Mouse (Mus musculus): ENCODE measurements around the gene Sds. TPM values are rescaled to one million over a fixed set of nuclear protein-coding genes. Genes with fewer than 3 reads are reported as not detected.

Sds gene
- polyA plus RNA-seq, 1 experiment from 2014 or later: not detected

DNA sequence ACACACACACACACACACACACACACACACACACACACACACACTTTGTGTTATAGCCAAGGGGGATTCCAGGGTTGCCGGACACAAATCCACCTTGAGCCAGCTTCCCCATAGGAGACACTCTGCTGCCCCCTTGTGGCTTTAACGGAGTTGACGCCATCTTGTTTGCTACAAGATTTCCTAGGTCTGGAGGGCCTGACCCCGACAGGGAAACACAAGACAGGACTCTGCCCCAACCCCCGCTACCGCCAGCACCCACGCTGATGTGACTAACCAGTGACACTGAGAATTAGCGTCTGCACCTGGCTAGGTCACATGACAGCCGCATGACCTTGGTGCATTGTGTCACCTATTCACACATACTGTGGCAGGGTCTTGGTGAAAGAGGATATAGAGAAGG lies 18.7 kb upstream of the Sds start:
- H3K27ac ChIP-seq (ENCODE audit: low read length): no peak overlapping the region

DNA sequence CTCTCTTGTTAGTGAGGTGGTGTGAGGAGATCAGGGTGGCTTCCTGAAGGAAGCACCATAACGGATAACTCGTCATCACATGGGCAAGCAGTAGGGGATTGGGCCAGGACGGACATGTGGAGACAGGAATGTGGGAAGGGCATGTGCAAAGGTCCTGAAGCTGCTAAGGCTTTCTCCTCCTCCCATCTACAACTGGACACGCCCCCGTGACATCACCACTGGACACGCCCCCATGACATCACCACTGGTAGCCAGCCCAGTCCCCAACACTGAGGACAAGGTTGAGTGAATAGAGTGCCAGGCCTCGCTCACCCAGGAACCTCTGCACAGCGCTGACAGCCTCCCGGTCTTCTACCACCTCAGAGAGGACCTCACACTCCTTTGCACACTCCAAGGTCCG lies 17.2 kb upstream of the Sds start:
- Histone ChIP-seq H3K27me3 (ENCODE audit: control insufficient read depth, insufficient read depth, low read depth, low read length) (peaks cover 10% of the 10 kb centered on the region; the same call in 1 of the 2 replicates), H3K4me3 (ENCODE audit: low read depth, low read length) (no peak overlapping the region), H3K9me3 (replicated peaks; ENCODE audit: control insufficient read depth, low read length, poor library complexity, severe bottlenecking) (no peaks in the 10 kb centered on the region), H3K4me1 (ENCODE audit: control insufficient read depth, insufficient read depth, low read length) (no peaks in the 10 kb centered on the region), H3K27ac (ENCODE audit: low read length) (no peak overlapping the region), H3K4me2 (ENCODE audit: low read length) (no peak overlapping the region), H3K9ac (ENCODE audit: low read depth, low read length) (no peak overlapping the region), H3K36me3 (ENCODE audit: control insufficient read depth, insufficient read depth, low read length) (no peaks in the 10 kb centered on the region)
- no peak for ATAC-seq
- WGBS: 86% methylated on average over 10 of the region's 10 CpGs

More for the DNA sequence above, 18.7 kb upstream of the Sds start:
- Histone ChIP-seq H3K9ac (ENCODE audit: low read depth, low read length) (no peak overlapping the region), H3K9me3 (replicated peaks; ENCODE audit: control insufficient read depth, low read length, poor library complexity, severe bottlenecking) (no peaks in the 10 kb centered on the region), H3K4me3 (ENCODE audit: low read depth, low read length) (no peak overlapping the region), H3K4me1 (ENCODE audit: control insufficient read depth, insufficient read depth, low read length) (no peaks in the 10 kb centered on the region), H3K36me3 (ENCODE audit: control insufficient read depth, insufficient read depth, low read length) (no peaks in the 10 kb centered on the region), H3K27me3 (ENCODE audit: control insufficient read depth, insufficient read depth, low read depth, low read length) (peaks cover 10% of the 10 kb centered on the region; the same call in 1 of the 2 replicates), H3K4me2 (ENCODE audit: low read length) (no peak overlapping the region)
- WGBS: 5% methylated on average over 9 of the region's 9 CpGs
- ATAC-seq: no peak

DNA sequence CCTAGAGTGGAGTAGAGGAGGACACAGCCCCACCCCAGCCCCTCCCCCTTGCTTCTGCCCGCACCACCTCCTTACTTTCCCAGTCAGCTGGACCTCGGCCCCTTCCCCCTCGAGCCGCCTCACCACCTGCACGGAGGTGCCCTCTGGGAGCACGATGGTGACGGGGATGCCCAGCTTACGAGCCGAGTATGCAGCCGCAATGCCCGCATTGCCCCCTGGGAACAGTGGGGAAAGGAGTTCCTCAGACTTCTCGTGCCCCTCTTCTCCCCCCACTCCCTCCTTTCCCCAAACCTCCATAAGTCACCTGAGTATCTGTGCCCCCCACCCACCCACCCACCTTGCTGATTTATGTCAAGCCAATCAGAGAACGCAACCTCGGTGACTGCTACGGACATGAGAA lies 14.4 kb upstream of the Sds start:
- Histone ChIP-seq H3K4me2 (ENCODE audit: low read length) (no peak overlapping the region), H3K27me3 (ENCODE audit: control insufficient read depth, insufficient read depth, low read depth, low read length) (0 out of 2 replicates have a peak, but pooled peaks cover 4% of the 10 kb centered on the region), H3K9ac (ENCODE audit: low read depth, low read length) (no peak overlapping the region), H3K9me3 (replicated peaks; ENCODE audit: control insufficient read depth, low read length, poor library complexity, severe bottlenecking) (no peaks in the 10 kb centered on the region), H3K4me3 (ENCODE audit: low read depth, low read length) (no peak overlapping the region), H3K4me1 (ENCODE audit: control insufficient read depth, insufficient read depth, low read length) (no peaks in the 10 kb centered on the region), H3K36me3 (ENCODE audit: control insufficient read depth, insufficient read depth, low read length) (no peaks in the 10 kb centered on the region), H3K27ac (ENCODE audit: low read length) (no peak overlapping the region)
- WGBS: 69% methylated on average over 15 of the region's 15 CpGs
- ATAC-seq: no peak

DNA sequence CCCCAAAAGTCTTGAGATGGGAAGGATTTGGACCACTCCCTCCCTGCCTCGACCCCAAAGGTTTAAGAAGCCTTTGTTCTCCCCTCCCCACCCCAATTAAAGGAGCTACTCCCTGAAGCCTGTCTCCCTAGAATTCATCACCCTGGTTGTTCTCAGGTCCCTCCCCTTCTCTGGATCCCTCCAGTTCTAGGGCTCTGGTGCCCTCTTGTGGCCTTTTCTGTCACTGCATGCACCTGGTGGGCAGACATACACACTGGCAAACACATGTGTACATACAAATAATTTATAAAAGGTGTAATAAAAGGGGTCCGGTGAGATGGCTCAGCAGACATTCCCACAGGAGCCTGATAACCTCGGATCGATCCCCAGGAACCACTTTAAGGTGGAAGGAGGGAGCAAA lies 12.0 kb upstream of the Sds start:
- H3K9ac ChIP-seq (ENCODE audit: low read depth, low read length): no peak overlapping the region
- H3K4me3 ChIP-seq (ENCODE audit: low read depth, low read length): no peak overlapping the region
- H3K36me3 ChIP-seq (ENCODE audit: control insufficient read depth, insufficient read depth, low read length): no peaks in the 10 kb centered on the region
- no peak overlapping the region for H3K27ac ChIP-seq (ENCODE audit: low read length)
- WGBS: 80% methylated on average over 4 of the region's 4 CpGs
- no peak overlapping the region for H3K4me2 ChIP-seq (ENCODE audit: low read length)
- H3K9me3 ChIP-seq (replicated peaks; ENCODE audit: control insufficient read depth, low read length, poor library complexity, severe bottlenecking): no peaks in the 10 kb centered on the region
- 0 out of 2 replicates have a peak, but pooled peaks cover 8% of the 10 kb centered on the region for H3K27me3 ChIP-seq (ENCODE audit: control insufficient read depth, insufficient read depth, low read depth, low read length)
- no peak for ATAC-seq
- no peaks in the 10 kb centered on the region for H3K4me1 ChIP-seq (ENCODE audit: control insufficient read depth, insufficient read depth, low read length)

DNA sequence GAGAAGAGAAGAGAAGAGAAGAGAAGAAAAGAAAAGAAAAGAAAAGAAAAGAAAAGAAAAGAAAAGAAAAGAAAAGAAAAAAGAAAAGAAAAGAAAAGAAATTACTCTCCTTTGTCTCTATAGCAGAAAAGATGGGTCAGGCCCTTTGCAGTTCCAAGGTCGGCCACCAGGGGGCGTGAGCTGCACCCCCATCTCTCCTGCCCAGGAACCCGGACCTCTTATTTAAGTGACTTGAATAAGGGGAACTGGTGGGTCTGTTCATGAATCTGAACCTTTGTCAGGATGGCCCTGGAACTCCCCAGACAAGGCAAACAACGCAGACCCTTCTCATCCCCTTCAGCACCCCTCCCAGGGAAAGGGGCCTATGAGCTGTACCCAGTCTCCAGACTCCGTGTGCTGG lies 11.3 kb upstream of the Sds start:
- no peak for ATAC-seq
- WGBS: 41% methylated on average over 5 of the region's 5 CpGs

DNA sequence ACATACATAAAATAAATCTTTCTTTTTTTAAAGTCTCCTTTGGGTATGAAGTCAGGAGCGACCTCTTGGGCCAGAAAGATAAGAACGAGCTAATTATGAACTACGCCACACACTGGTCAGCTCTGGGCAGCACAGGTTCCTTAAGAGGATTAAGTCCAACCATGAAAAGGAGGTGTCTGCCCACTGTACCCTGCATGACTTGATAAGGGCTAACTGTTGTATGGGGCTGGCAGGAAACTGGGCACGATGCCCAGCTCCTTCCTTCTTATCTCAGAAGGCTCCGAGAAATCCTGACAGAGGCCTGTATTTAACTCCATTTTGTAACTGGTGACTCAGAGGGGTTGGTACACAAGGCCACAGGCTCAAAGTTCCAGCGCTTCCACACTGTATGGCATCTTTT lies 10.5 kb upstream of the Sds start:
- no peak for ATAC-seq

More for the DNA sequence above, 11.3 kb upstream of the Sds start:
- no peak overlapping the region for H3K27ac ChIP-seq (ENCODE audit: low read length)
- no peaks in the 10 kb centered on the region for H3K4me1 ChIP-seq (ENCODE audit: control insufficient read depth, insufficient read depth, low read length)
- no peaks in the 10 kb centered on the region for H3K9me3 ChIP-seq (replicated peaks; ENCODE audit: control insufficient read depth, low read length, poor library complexity, severe bottlenecking)
- H3K4me2 ChIP-seq (ENCODE audit: low read length): no peak overlapping the region
- H3K9ac ChIP-seq (ENCODE audit: low read depth, low read length): no peak overlapping the region
- H3K36me3 ChIP-seq (ENCODE audit: control insufficient read depth, insufficient read depth, low read length): no peaks in the 10 kb centered on the region
- H3K27me3 ChIP-seq (ENCODE audit: control insufficient read depth, insufficient read depth, low read depth, low read length): 0 out of 2 replicates have a peak, but pooled peaks cover 8% of the 10 kb centered on the region
- no peak overlapping the region for H3K4me3 ChIP-seq (ENCODE audit: low read depth, low read length)

DNA sequence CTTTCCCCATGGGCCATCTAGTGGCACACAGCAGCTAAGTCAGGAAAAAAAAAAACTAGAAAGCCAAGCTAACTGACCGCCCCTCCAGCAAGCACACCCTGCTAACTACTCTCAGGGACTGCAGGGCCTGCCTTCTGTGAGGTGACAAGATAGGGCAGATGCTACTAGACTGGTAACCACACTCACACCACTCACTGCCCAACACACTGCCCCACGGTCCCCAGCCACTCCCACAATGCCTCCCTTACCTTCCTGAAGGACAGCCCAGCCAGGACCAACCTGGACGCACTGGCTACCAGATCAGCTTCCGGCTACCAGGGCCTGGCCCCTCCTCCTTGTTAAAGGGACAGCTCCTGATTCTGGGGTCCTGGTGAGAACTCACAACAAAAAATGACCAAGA lies 9.3 kb upstream of the Sds start:
- 0 out of 2 replicates have a peak, but pooled peaks cover 8% of the 10 kb centered on the region for H3K27me3 ChIP-seq (ENCODE audit: control insufficient read depth, insufficient read depth, low read depth, low read length)
- no peaks in the 10 kb centered on the region for H3K4me1 ChIP-seq (ENCODE audit: control insufficient read depth, insufficient read depth, low read length)
- H3K4me2 ChIP-seq (ENCODE audit: low read length): peak overlapping the region; percentile 38
- WGBS: 3% methylated on average over 4 of the region's 4 CpGs
- H3K4me3 ChIP-seq (ENCODE audit: low read depth, low read length): peak overlapping the region; percentile 26
- H3K9me3 ChIP-seq (replicated peaks; ENCODE audit: control insufficient read depth, low read length, poor library complexity, severe bottlenecking): no peaks in the 10 kb centered on the region
- ATAC-seq: no peak
- no peak overlapping the region for H3K27ac ChIP-seq (ENCODE audit: low read length)
- H3K9ac ChIP-seq (ENCODE audit: low read depth, low read length): peak overlapping the region; percentile 21; the same call in 1 of the 2 replicates
- no peaks in the 10 kb centered on the region for H3K36me3 ChIP-seq (ENCODE audit: control insufficient read depth, insufficient read depth, low read length)

More for the DNA sequence above, 10.5 kb upstream of the Sds start:
- Histone ChIP-seq H3K9me3 (replicated peaks; ENCODE audit: control insufficient read depth, low read length, poor library complexity, severe bottlenecking) (no peaks in the 10 kb centered on the region), H3K4me1 (ENCODE audit: control insufficient read depth, insufficient read depth, low read length) (no peaks in the 10 kb centered on the region), H3K36me3 (ENCODE audit: control insufficient read depth, insufficient read depth, low read length) (no peaks in the 10 kb centered on the region), H3K4me3 (ENCODE audit: low read depth, low read length) (no peak overlapping the region), H3K27me3 (ENCODE audit: control insufficient read depth, insufficient read depth, low read depth, low read length) (0 out of 2 replicates have a peak, but pooled peaks cover 8% of the 10 kb centered on the region), H3K4me2 (ENCODE audit: low read length) (no peak overlapping the region), H3K9ac (ENCODE audit: low read depth, low read length) (no peak overlapping the region), H3K27ac (ENCODE audit: low read length) (no peak overlapping the region)
- 59% methylated on average over 6 of the region's 6 CpGs for WGBS

DNA sequence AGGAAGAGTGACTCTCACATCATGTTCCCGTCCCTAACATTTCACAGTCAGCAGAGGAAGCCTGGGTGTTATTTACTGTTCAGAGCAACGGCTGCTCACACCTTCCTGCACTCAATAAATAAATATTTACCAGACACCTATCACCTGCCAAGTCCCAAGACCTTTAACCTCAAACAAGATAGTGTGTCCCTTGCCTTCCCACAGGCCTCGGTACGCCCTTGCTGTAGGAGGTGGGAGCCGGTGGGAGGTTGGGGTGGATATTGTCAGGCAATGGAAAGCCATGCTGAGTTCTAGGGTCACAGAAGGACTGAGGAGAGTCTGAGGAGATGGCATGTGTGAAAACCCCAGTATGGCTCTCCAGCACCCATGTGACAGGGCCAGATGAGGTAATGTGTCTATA lies 8.0 kb upstream of the Sds start:
- no peak overlapping the region for H3K27ac ChIP-seq (ENCODE audit: low read length)
- no peak for ATAC-seq
- no peaks in the 10 kb centered on the region for H3K9me3 ChIP-seq (replicated peaks; ENCODE audit: control insufficient read depth, low read length, poor library complexity, severe bottlenecking)
- H3K9ac ChIP-seq (ENCODE audit: low read depth, low read length): no peak overlapping the region
- H3K4me1 ChIP-seq (ENCODE audit: control insufficient read depth, insufficient read depth, low read length): no peaks in the 10 kb centered on the region
- no peak overlapping the region for H3K4me2 ChIP-seq (ENCODE audit: low read length)
- no peak overlapping the region for H3K4me3 ChIP-seq (ENCODE audit: low read depth, low read length)
- WGBS: 88% methylated on average over 5 of the region's 5 CpGs
- H3K36me3 ChIP-seq (ENCODE audit: control insufficient read depth, insufficient read depth, low read length): no peaks in the 10 kb centered on the region
- H3K27me3 ChIP-seq (ENCODE audit: control insufficient read depth, insufficient read depth, low read depth, low read length): 0 out of 2 replicates have a peak, but pooled peaks cover 4% of the 10 kb centered on the region

DNA sequence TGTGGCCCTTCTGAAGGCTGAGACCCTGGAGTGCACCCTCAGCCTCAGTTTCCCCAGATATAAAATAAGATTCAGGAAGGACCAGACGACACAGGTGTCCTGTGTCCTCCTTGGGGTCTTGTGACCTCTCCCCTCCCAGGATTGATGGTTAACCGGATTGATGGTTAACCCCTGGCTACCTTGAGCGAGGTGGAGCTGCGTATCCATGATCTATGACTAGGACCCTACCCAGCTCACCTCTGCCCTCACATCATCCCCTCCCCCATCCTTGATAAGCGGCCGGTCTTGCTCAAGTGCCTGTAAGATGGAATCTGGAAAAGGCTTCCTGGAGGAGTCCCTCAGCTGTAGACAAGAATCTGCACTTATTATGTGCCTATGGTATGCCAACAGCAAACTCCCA lies 7.5 kb upstream of the Sds start:
- no peak overlapping the region for H3K27ac ChIP-seq (ENCODE audit: low read length)
- no peaks in the 10 kb centered on the region for H3K9me3 ChIP-seq (replicated peaks; ENCODE audit: control insufficient read depth, low read length, poor library complexity, severe bottlenecking)
- no peak overlapping the region for H3K4me2 ChIP-seq (ENCODE audit: low read length)
- H3K36me3 ChIP-seq (ENCODE audit: control insufficient read depth, insufficient read depth, low read length): no peaks in the 10 kb centered on the region
- H3K4me1 ChIP-seq (ENCODE audit: control insufficient read depth, insufficient read depth, low read length): no peaks in the 10 kb centered on the region
- no peak overlapping the region for H3K9ac ChIP-seq (ENCODE audit: low read depth, low read length)
- no peak for ATAC-seq
- H3K27me3 ChIP-seq (ENCODE audit: control insufficient read depth, insufficient read depth, low read depth, low read length): 0 out of 2 replicates have a peak, but pooled peaks cover 4% of the 10 kb centered on the region
- WGBS: 88% methylated on average over 6 of the region's 6 CpGs
- H3K4me3 ChIP-seq (ENCODE audit: low read depth, low read length): no peak overlapping the region
